Mouse (Mus musculus) right cerebral cortex, adult 18-20 months (tissue): ENCODE results near the gene Slc22a3.

Experiments
- DNase-seq: peaks from one replicate; pipeline ENCODE4 v3.0.0; 2022; ENCODE audit warnings: mixed read lengths

The Slc22a3 gene

GRCm38 (mm10) chr17:12467642-12468041 is 39.9 kb downstream of the Slc22a3 start:
- DNase-seq, result no peak

- no peak for DNase-seq
Observed at GRCm38 (mm10) chr17:12466501-12467000, 41.0 kb downstream of the Slc22a3 start.

GRCm38 (mm10) chr17:12461168-12461567 is 46.3 kb downstream of the Slc22a3 start:
- DNase-seq, result no peak

GRCm38 (mm10) chr17:12455143-12455790 is 52.2 kb downstream of the Slc22a3 start:
- no peak for DNase-seq

DNA sequence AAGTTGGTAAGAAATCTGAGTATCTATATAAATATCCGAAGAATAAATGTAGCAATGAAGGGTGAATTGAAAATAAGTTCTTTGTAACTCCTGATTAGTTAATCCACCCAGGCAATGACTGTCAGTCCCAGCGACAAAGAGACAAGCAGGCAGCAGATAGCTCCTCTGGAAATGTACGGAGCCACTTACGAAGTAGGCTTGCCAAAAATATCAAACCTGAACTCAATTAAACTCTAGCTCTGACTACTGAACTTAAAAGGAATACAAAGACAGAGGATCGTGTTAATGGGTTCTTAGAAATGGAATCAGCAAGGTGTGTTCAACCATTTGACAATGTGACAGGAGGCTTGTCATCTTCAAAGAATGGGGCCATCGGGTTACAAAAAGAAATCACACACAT is 53.8 kb downstream of the Slc22a3 start:
- DNase-seq, result no peak

- DNase-seq, result no peak
Observed at GRCm38 (mm10) chr17:12452862-12453531, 54.5 kb downstream of the Slc22a3 start.

DNA sequence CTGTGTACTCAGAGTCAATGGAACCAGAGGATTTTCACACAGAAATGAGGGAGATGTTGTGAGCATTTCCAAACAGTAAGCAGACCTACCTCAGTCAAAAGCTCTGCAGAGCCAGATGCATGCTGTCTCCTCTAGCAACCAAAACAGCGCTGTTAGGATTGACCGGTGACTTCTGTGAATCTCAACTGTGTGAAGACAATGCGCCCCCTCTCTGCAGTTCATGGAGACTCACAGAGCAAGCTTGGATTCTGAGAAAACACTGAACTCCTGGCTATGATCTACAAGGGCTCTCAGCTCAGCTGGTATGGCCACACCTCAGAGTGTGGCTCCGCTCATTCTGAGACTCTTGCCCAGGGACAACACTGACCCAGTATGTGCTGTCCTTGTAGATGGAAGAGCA is 56.3 kb downstream of the Slc22a3 start:
- no peak for DNase-seq

DNA sequence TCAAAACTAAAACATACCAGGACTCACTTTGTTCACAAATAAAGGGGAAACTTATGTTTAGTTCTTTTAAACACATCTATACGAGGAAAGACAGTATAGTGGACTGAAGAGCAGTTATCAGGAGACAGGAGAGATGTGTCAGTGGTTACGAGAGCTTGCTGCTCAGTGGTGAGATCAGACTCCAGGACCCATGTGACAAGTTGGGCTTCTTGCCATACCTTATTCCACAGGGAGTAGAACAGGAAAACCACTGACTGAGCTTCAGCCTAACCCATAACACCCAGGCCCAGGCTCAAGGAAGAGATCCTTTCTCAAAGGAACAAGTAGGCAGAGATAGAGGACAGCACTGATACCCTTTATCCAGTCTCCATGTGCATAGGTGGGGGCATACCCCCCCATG is 62.9 kb downstream of the Slc22a3 start:
- DNase-seq, result no peak

GRCm38 (mm10) chr17:12437771-12438170 is 69.7 kb downstream of the Slc22a3 start:
- DNase-seq, result no peak

DNA sequence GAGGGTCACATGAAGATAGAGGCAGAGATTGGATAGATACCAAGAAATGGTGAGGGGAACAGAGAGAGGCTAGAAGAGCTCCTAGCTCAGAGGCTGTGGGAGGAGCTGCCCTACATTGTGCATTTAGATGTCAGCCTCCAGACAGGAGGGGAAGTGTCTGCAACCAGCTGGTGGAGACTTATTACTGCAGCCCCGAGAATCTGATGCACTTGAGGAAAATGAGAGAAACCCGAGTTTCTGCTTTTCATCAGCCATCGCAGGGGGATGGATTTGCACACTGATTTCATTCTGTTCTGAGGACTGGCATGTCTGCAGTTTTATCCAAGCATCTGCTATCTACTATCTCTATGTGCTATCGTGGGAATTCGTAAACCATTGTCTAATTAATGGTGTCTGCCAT is 75.8 kb downstream of the Slc22a3 start:
- DNase-seq, result peak; percentile 54

GRCm38 (mm10) chr17:12428369-12428768 is 79.1 kb downstream of the Slc22a3 start:
- DNase-seq, result no peak

DNA sequence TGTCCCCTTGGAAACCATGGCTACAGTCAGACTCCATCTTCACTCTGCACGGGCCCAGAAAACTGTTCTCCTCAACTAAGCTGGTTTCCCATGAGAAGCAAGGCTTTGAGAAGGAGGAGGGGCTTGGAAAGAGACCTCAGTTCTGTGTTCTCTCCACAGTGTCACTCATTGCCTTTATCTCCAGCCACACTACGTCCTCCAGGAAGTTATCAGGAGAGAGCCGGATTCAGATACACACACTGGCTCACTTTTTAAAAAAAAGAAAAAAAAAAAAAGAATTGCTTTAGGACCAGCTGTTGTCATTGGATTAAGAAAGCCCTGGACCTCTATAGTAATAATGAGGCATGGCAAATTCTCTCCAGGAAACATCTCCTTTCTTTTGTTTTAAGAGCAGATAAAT is 80.3 kb downstream of the Slc22a3 start:
- no peak for DNase-seq

DNA sequence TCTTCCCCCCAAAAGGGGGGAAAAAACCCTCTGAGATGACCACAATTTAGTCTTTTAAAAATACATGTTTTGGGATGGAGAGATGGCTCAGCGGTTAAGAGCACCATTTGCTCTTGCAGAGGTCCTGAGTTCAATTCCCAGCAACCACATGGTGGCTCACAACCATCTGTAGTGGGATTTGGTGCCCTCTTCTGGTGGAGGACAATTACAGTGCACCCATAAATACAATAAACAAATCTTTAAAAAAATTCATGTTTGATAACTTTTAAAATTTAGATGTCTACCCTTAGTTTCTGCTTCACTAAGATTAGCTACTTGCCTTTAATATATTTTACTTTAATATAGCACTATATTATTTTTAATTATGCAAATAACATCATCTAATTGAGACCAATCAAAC is 85.4 kb downstream of the Slc22a3 start:
- no peak for DNase-seq

DNA sequence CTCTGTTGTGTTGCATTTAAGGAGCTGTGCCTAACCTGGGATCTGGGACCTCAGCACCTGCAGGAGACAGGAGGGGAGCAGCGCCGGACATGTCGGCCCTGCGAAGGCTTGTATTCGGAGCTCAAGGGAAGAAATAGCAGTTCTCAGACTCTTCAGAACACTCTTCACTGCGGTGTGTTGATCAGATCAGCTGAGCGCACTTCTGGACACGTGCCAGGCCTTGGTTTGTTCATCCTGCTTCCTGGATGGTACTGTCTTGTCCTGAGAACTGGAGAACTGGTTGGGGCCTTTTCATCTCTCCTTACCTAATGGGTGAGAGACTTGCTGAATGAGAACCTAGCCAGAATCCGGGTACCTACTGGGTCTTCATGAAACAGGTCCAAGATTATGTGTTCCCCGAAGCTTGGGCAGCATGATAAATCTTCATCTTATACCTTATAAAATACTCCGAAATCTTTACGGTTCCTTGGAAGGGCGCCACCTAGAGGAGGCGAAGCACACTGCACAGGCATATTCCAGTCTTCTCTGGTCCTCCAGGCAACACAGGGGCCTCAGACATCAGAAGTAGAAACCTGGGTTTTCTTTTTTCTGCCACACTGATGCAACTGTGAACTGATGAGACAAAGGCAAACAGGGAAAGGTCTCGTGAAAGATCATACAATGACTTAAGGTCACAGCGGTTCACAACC is 86.5 kb downstream of the Slc22a3 start:
- peak; percentile 14 for DNase-seq

DNA sequence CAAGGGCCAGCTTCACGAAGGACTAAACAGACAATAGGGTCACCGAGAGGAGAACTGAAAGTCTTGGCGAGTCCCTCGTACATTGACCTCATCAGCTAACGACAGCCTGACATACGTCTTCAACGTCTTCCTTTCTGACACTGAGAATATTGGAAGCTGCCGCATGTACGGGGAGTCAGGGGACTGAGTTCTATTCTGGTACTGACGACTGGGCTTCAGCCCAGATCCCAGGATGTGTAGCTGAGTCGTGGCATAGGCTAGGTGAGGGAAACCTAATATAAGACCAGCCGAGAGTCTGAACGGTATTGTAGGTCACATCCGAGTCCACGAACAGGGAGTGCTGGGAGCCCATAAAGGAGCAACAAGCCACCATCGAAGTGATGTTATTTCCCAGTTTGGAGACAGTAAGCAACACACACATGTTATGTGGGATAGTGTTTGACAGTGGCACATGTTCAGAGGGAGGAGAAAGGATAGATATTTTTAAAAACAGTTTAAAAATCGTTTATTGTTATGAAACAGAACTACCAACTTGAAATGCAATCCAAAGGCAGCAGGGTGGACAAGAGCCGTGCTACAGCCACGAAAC is 87.9 kb downstream of the Slc22a3 start:
- DNase-seq, result peak; percentile 8

GRCm38 (mm10) chr17:12416250-12416895 is 91.1 kb downstream of the Slc22a3 start:
- peak; percentile 74 for DNase-seq

DNA sequence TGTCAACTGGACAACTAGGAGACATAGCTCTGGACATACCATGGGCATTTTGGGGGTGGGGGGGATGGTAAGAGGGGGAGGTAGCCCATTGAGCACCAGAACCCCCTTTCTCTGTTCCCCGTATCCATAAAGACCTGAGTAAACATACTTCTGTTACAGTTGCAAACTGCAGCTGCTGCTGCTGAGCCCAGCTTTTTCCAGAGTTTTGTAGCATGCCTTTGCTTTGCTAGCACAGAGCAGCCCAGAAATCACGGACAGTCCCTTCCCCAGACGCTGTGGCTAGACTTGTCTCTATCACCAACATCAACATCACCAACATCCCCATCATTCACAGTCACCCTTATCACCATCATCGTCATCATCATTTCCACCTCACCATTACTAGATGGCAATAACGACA is 91.8 kb downstream of the Slc22a3 start:
- no peak for DNase-seq

DNA sequence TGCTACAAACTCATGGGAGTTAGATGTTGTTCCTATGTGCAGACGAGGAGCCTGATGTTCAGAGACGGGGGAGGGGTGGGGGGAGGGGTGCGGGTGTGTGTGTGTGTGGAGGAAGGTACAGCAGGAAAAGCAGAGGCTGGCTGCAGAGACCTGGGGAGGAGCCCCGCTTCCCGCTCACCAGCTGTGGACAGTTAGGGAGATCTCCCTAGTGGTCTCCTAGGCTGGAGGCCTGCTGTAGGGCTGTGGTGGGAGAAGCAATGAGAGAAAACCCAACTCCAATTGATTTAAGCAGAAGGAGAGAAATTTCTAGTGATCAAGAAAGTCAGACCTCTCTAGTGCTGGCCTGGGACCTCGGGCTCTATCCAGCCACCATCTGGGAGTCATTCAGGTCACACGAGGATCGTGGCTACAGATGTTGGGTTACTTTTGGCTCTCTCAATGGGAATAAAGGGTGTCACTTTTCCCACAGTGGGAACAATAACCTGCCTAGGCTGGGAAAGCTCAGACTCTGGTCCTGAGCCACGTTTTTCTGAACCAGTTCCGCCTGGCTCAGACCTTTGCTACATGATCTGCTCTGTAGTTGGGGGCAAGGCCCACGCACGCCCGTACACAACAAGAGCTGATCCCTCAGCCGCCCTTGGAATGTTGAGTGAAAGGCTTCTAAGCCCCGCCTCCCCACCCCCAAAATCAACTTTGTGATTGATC is 92.3 kb downstream of the Slc22a3 start:
- DNase-seq, result no peak

DNA sequence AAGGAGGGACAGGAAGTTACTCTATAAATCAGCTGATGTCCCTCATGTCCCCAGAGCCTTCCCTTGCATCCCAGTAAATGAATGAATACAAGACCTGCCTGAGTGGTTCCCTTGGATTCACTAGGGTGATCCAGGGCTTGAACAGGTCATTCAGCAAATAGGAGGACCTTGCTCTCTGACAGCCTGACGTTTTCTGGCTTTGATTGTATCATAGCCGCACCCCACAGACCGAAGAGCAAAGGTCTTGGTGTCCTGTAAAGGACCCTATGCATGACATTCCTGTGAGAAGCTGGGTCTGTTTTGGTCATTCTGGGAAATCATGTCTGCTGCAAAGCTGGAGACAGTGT is 94.6 kb downstream of the Slc22a3 start:
- no peak for DNase-seq

GRCm38 (mm10) chr17:12412181-12412890 is 95.2 kb downstream of the Slc22a3 start:
- DNase-seq, result no peak

- DNase-seq, result no peak
Observed at GRCm38 (mm10) chr17:12409346-12409944, 98.1 kb downstream of the Slc22a3 start.
